Mouse (Mus musculus) heart, postnatal 10 days (tissue): ENCODE data around the gene Mthfd1. TPM values are rescaled to one million over a fixed set of nuclear protein-coding genes. Genes with fewer than 3 reads are reported as not detected.
A peak's percentile ranks its signal among the peaks of the same experiment; 100 is the strongest.

Experiments
- DNase-seq, 2 experiments: peaks; one replicate each; pipeline ENCODE4 v3.0.0; 2021
- intact Hi-C: fragments of 180-260 bp; cut with DNase I; formaldehyde crosslinking; loops from one replicate; pipeline ENCODE4 v1.15.1; 2025
- total RNA-seq, 2 experiments: library from RNA; stranded (reverse); gene quantifications; 2 replicates each; pipeline ENCODE4 v1.2.3; 2021

Gene Mthfd1
- total RNA-seq, 2 experiments from 2014 or later = 29.9 to 31.1 TPM

DNA sequence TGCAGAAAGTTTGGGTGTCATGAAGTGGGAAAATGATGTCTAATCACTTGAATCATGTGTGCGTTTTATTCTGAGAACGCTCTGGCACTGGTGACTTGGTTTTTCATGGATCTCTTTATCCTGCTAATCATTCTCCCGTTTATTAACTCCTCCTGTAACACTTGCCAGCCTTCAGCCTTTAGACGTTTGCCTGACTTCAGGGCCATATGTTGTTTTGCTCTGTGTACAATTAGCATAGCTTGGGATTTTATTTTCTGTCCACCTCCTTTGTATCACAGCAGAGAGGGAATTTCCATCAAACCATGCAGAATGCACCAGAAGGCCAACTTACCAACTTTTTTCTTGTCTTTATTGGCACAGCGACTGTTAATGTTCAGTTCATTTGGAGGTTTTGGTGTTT, 42.7 kb downstream of the Mthfd1 start:
- DNase-seq = no peak
- intact Hi-C loops = no loop called here

DNA sequence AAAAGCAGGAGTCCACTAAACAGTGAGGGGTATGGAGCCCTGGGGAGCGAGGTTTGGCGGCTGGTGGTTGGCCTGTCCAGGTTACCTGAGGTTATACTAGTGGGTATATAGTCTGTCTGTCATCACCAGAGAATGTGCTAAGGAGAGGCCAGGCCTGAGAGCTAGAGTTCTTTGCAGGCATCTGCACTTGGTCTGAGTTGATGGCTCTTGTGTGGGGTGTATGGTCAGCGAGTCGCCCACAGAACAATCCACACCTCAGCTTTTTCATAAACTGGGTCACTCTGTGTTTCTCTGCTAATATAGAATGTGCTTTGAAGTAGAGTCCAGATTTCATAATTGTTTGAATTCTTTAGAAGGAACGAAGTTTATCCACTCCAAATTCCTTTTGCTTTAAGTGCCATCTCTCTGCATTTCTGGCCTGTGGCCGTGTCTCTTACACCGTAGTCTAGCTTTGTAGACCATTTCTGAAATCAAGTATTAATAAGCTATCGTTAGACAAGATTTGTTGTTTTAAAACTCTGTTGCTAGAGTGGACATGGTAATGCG, 44.3 kb downstream of the Mthfd1 start:
- DNase-seq = no peak
- intact Hi-C loops = no loop called here

DNA sequence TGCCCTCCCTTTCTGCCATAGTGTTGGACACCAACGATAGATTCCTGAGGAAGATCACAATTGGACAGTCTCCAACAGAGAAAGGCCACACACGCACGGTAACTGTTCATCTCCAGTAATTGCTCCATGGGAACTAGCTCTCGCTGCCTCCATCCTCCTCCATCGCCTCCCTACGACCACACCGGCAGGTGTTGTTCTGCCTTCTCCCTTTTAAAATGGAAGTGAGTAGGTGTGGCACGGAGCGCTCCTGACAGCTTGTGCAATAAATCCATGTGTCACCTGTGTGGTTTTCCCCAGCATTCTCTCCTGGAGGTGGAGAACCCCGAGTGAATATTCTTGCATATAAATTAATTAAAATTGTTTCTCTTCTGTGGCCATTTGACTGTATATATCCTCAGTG, 45.3 kb downstream of the Mthfd1 start:
- intact Hi-C loops = no loop called here

DNA sequence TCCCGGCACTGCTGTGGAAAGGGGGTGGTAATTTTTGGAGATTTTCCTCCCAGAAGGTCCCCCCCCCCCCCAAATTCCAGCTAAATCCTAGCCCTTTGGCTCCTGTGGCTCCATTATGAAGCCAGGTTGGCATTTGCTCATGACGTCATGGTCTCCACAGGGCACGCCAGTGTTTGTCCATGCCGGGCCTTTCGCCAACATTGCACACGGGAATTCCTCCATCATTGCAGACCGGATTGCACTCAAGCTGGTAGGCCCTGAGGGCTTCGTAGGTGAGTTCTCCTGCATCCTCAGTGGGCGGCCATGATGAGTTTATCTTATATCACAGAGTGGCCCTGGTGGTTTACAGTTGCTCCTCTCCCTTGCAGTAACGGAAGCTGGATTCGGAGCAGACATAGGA, 48.4 kb downstream of the Mthfd1 start:
- DNase-seq = no peak
- intact Hi-C loops = no loop called here

More for the DNA sequence above, 45.3 kb downstream of the Mthfd1 start:
- DNase-seq = no peak

DNA sequence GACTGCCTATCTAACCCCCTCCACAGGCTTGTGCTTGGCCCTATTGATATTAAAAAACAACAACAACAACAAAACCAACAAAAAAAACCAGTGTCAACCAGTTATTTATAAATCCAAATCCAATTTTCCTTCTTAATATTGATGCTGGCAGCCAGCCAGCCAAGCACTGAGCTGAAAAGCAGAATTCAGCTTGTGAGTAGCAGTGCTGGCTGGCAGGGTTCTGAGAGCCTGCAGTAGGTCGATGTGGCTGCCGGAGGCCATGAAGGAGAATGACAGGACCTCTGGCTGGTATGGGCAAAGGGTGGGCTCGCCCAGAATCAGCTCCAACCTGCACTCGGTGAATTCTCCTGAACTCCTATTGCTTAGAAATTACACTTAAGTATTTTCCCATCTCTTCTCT, 49.1 kb downstream of the Mthfd1 start:
- no peak for DNase-seq
- intact Hi-C loops = no loop called here

DNA sequence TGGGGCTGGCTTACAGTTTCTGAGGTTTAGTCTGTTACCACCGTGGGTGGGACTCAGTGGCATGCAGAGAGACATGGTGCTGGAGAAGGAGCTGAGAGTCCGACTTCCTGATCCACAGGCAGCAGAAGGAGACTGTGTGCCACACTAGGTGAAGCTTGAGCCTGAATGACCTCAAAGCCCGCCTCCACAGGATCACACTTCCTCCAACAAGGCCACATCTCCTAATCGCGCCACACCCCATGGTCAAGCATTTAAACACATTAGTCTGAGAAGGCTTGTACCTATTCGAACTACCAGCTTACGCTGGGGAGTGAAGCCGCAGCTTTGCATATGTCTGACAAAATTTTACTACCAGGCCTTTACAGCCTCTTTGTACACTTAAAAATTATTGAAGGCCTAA, 50.0 kb downstream of the Mthfd1 start:
- DNase-seq = no peak
- intact Hi-C loops = no loop called here

DNA sequence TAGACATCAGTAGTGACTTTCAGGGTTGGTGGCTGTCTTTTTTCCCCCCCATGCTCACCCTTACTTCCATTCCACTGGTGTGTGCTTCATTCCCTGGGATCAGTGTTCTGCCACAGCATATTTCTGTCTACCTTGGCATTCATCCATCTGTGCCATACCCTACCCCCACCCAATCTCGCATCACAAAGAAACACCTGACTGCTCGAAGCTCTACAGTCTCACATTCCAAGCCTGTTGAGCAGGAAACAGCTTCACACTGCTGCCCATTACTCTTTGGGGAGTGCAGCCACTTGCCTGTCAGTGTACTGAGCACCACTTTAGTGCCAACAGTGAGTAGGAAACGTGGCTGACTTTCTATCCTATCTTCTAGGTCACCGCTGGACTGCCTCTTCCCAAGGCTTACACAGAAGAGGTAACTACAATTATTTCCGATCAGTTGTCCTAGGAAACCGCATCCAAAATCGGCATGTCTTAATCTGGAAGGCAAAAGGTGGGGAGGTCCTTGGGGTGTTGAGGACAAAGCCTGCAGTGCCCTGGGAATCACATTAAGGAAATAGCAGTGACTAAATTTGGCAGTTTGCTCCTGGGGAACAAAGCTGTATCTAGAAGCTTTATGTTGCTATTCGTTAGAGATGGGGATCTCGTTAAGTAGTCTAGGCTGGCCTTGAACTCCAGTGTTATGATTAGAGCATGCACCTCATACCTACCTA, 51.9 kb downstream of the Mthfd1 start:
- intact Hi-C loops = no loop called here
- peak; percentile 20 to 29 for DNase-seq

DNA sequence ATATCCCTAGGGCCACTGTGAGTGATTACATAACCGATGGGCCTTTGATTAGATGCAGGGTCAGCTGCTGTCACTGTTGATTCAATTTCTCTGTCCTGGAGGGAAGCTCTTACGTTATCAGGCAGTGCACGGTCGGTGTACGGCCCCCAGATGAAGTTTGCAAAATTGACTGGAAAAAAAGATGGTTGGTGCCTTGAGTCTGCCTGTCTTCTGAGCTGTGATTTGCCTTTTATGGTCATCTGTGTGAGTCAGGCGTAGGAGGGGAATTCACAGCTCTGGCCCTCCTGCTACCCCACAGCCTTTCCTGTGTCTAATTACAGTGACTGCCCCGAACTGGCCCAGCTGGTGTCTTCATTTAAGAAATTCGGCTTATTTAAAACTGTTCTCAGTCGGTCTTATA, 52.9 kb downstream of the Mthfd1 start:
- intact Hi-C loops = no loop called here
- peak; percentile 62 to 66 for DNase-seq

DNA sequence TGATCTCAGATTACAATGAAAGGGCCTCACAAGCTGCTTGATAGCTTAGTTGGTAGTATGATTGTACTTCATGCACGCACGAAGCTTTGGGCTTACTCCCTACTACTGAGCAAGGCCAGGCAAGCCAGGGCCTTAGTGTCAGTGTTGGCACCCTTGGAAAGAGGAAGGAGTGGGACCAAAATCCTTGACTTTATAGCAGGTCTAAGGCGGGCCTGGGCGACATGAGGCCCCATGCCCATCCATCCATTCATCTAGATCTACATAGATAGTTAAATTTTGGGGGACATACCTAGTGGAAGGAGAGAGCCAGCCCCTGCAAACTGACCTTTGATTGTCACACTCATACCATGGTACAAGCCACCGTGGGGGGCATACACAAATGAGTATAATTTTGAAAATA, 53.3 kb downstream of the Mthfd1 start:
- intact Hi-C loops = no loop called here
- DNase-seq = no peak

DNA sequence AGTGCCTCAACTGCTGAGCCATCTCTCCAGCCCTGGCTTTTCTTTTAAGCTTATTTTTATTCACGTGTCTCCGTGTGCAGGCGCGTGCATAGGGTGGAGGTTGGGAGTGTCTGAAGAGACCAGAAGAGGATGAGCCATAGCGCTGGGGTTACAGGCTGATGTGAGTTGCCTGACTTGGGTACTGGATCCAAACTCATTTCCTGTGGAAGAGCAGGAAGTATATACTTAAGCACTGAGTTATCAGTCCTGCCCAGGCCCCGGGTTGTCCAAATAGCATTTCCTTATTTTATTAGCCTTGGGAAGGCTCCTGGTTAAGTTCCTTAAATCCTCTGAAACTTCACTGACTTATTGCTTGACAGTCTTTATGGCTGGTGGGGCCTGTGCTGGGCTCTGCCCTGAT, 54.9 kb downstream of the Mthfd1 start:
- no peak for DNase-seq
- intact Hi-C loops = no loop called here

DNA sequence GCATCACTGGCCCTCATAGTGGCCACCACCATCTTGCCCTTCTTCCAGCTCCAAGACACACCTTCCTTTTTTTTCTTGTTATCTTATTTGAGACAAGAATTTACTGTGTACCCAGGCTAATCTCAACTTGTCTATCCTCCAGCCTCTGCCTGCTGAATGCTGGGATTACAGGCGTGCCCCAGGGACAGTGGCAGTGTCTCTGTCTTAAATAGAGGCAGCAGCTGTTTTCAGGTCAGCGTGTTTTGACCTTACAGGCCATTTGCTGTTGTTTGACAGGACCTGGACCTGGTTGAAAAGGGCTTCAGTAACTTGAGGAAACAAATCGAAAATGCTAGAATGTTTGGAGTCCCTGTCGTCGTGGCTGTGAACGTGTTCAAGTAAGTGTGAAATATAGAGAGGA, 55.5 kb downstream of the Mthfd1 start:
- intact Hi-C loops = no loop called here
- DNase-seq = no peak

DNA sequence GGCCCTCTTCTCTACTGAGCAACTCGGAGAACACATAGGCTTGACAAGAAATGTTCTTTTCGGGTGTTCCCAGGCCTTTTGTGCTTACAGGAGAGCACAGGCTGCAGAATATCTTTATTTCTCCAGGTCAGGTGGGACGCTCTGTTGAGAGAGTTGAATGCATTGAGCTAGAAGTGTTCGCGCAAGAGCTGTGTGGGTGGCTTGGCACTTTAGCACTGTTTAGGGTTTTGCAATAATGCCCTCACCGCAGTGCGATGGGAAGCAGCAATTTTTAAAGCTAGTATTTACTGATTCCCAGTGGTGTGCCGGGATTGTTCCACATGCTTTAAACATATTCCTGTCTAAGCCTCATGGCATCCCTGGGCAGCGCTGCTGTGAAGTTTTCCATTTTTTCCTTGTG, 56.1 kb downstream of the Mthfd1 start:
- intact Hi-C loops = no loop called here
- DNase-seq = no peak

DNA sequence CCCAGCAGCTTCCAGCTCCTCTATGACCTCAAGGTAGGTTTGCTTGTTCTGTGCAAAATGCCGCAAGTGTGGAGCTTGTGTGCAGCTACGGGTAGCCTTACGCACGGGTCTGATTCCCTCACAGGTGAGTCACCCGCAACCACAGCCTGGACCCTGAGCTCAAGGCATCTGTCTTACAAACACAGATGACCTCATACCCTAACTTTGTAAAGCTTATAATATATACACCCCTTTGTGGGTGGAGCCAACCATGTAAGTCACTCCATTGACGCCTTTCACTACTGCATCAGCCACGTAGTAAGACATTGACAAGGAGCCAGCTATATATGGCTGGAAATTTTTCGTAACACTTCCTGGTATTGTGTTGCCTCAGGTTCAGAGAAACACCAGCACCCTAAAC, 56.9 kb downstream of the Mthfd1 start:
- intact Hi-C loops = no loop called here

DNA sequence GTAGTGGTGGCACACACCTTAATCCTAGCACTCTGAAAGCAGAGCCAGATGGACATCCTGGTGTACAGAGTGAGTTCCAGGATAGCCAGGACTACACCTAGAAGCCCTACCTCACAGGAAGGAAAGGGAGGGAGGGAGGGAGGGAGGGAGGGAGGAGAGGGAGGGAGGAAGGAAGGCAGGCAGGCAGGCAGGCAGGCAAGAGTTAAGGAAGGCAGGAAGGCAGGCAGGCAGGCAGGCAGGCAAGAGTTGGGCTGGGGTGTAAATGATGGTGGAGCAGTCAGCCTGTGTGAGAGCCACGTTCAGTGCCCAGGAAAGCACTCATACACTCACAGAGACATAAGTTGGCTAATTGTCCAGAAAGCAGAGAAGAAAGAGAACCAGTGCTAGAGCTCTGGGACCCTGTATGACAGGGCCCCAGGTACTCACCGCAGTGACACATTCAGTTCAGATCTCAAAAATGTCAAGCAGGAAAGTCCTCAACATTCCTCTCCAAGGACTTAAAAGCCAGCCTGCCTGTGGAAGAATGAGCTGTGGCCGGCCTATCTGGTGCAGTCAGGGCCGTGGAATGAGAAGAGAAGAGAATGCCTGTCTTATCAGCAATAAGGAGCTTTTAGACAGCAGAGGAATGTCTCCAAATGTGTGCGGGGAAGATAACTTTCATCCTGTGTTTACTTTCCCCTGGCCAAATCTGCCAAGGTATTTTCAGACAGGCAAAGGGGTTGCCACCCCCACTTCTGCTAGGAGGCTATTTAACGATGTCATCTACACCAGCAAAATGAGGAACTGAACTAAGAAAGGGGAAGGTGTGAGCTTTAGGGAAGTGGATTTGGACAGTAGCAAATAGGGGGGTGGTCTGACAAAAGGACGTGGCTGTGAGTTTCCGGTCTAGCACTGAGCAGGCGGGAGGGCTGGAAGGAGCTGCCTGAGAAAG, 63.4 kb downstream of the Mthfd1 start:
- intact Hi-C loops = no loop called here
- peak in 1 of 2 experiments; percentile 17 for DNase-seq

More for the DNA sequence above, 56.9 kb downstream of the Mthfd1 start:
- DNase-seq = no peak

DNA sequence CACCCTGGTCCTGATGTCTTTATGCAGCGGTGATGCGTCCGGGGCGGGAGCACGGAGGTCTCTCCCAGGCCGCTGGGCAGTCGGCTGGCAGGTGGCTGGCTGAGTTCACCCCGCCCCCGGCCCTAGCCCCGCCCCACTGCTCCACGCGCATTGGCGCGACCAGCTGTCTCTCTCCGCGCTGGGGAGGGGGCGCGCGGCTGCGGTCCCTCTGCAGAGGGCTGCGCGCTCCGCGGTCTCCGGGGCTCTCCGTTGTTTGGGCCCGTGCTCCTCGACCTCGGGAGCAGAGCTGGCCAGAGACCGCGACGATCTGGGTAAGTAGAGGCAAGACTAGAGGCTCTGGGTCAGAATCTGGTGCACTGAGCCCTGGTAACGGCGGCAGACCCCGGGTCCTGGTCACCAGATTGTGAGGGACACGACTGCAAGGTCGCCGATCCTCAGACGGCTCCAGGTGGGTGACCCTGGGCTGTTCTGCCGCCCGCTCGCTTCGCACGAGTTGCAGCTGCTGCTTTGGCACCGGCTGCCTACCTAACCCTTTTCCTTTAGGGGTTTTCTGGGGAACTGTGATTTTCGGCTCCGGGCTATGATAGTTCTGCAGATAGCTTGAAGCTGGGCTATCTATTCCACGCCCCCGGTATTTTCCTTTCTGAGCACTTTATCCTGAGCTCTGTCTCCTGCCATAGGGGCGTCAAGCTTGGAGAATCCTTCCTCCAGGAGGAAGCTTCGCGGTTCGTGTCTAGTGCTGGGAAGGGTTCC, 69.8 kb downstream of the Mthfd1 start, which contains the start of gene Akap5:
Akap5 (plus strand) TSS at position 213 of the 753 bp plus-strand sequence.
- peak; percentile 59 to 66 for DNase-seq
- intact Hi-C loops = no loop called here

DNA sequence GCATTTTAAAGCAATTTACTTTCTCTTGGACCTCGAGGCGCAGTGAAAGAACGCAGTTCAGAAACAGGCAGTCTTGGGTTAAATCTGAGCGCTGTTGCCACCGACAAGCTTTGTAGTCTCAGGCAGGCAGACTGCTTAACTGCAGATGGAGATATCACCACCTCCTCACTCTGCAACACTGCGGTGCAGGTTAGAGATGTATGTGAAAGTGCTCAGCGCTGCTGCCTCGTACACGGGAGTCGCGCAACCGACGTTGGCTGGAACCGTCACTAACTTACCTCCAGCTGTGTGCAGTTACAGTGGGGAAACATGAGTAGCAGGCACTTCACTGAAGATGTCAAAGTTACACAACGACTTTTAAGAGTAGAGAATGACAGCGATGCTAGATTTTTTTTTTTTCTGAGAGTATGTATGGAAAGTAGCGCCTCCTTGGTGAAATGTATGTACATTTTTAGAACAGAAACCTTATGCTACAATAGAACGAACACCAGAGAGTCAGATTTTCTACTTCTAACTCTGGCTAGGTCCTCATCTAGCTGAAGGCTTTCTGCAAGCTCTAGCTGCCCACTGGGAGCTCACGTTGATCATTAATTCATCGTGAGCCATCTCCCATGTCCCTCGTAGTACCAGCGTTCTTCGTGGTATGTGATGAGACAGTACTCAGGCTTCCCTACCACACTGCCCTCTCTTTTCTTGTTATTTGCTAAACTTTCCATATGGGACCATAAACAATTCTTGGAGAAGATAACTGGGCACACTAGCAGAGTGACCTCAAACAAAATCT, 71.5 kb downstream of the Mthfd1 start:
- intact Hi-C loops = no loop called here
- DNase-seq = no peak

DNA sequence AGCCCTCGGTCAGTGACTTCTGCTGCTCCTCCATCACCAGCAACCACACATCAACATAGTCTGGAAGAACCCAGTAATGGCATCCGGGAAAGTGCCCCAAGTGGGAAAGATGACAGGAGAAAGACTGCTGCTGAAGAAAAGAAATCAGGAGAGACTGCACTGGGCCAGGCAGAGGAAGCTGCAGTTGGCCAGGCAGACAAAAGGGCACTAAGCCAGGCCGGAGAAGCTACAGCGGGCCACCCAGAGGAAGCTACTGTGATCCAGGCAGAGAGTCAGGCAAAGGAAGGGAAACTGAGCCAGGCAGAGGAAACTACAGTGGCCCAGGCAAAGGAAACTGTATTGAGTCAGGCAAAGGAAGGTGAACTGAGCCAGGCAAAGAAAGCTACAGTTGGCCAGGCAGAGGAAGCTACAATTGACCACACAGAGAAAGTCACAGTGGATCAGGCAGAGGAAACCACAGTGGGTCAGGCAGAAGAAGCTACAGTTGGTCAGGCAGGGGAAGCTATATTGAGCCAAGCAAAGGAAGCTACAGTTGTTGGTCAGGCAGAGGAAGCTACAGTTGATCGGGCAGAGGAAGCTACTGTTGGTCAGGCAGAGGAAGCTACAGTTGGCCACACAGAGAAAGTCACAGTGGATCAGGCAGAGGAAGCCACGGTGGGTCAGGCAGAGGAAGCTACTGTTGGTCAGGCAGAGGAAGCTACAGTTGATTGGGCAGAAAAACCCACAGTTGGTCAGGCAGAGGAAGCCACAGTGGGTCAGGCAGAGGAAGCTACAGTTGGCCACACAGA, 73.7 kb downstream of the Mthfd1 start:
- intact Hi-C loops = no loop called here
- DNase-seq = no peak

DNA sequence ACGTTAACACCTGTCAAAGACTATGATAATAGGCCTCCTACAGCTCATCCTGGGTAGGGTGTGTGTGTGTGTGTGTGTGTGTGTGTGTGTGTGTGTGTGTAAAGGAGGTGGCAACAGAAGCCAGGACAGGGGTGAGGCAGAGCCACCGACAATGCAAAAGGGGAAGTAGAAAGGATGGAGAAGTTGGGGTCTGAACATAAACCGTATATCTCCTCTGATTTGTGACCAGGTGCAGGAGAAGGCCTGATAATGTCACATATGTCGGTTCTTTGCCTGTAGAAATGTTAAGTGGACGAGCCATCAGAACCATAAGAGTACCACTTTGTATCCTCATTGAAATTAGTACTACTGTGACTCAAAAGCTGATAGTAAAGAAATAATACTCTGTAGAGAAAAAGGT, 78.6 kb downstream of the Mthfd1 start:
- DNase-seq = no peak
- intact Hi-C loops = no loop called here

DNA sequence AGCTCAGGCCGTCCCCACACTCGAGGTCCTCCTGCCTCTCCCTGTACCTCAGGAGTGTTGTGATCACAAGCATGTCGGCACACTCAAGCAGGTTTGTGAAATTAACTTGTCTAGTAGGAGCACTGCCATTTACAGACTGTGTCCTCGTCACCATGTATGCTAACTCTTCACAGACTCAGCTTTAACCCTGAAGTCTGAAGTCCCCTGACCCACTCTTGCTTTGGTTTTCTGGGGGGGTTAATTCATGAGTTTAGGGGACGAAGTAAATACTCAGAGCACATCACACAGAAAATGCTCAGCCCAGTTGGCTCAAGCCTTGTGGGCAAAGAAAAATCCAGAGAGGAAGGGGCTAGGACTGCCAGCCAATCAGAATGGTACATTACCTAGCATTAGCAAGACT, 80.5 kb downstream of the Mthfd1 start:
- intact Hi-C loops = no loop called here
- DNase-seq = no peak
